Mouse (Mus musculus) erythroid progenitor cell, adult 5-6 weeks (primary cell): ENCODE measurements around the gene Cryaa. TPM values are rescaled to one million over a fixed set of nuclear protein-coding genes. Genes with fewer than 3 reads are reported as not detected.

ENCODE experiments used
- ATAC-seq: replicated peaks from 2 replicates; pipeline ENCODE4 v1.8.0; 2016; ENCODE audit warnings: moderate number of reproducible peaks, mild to moderate bottlenecking, moderate TSS enrichment, inconsistent platforms; ENCODE audit not compliant: poor library complexity, low FRiP score, severe bottlenecking
- total RNA-seq, 2 experiments: library from RNA; stranded (forward) in 1 of 2; stranded (reverse) in 1 of 2; fragments of 150-400 nt in 1 of 2; fragments of 186-747, 209-891 nt in 1 of 2; gene quantifications; 2 replicates each; pipeline versions ENCODE4 v1.2.3 to v1.2.4; 2015 to 2017; ENCODE audit warnings: low replicate concordance in 2 of 2

Gene Cryaa
- total RNA-seq (2015; ENCODE audit: low replicate concordance), result not detected in 2 replicates
- total RNA-seq (2017; ENCODE audit: low replicate concordance), result not detected in 2 replicates

DNA sequence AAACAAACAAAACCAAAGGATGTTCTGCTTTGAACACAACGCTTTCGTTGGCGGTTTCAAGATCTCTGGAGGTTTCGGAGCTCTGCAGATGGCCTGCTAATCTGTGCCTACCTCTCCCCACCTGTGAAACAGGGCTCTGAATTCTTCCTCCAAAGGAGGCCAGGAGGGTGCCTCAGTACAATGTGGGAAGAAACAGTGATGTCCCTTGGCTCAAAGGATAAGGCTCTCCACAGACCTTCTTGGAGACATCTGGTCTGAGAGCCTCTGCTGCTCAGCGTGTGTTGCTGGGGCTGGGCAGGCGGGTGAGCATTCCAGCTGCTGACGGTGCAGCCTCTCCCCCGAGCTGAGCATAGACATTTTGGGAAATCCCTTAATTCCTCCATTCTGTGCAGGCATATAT is at the start of gene Cryaa:
Gene Cryaa, plus strand, starts transcription at position 301 of the 400 bp plus-strand sequence.
- no peak for ATAC-seq

DNA sequence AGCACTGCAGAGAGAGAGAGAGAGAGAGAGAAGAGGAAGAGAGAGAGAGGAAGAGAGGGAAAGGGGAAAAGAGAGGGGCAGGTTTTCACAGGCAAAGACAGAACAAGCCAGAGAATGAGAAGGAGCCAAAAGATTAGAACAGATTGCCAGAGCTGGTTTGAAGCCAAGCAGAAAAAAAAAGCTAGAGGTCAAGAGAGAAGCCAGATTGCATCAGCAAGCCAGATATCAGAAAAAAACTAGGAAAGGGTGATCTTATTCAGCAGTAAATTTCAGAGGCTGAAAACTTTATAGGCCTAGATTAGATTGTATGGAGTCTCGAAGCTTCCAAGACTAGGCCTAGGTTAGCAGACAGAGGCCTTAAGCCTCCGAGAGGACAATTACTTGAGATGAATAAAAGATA is 49.6 kb upstream of the Cryaa start:
- no peak for ATAC-seq

DNA sequence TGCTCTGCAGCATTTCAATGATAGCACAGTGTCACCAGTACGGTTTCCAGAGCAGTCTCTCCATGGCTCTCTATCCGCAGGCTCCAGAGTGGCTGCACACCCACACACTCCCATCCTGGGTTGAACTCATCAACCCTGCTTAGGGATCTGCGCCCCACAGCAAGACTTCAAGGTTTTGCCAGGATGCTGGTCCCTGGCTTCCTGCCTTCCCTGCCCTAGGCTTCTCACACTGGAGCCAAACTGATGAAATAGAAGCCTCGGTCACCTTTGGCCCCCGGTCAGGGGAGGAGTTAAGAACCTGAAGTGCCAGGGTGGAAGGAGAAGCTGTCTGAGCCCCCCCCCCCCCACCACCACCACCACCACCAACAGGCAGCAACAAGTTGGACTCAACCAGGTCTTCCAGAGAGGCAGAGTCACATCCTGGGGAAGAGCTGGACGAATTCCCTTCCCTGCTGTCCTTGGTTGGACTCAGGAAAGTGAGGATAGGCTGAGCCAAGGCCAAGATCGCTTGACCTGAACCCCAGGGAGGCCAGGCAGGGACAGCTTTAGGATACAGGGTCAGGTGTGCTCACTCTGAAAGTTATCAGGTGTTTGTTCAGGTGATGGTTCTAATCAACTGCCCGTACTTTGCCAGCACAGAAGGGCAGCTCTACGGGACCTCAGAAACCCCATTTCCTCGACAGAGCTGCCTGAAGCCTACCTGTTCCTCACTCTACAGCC is 46.4 kb upstream of the Cryaa start:
- ATAC-seq, result no peak

DNA sequence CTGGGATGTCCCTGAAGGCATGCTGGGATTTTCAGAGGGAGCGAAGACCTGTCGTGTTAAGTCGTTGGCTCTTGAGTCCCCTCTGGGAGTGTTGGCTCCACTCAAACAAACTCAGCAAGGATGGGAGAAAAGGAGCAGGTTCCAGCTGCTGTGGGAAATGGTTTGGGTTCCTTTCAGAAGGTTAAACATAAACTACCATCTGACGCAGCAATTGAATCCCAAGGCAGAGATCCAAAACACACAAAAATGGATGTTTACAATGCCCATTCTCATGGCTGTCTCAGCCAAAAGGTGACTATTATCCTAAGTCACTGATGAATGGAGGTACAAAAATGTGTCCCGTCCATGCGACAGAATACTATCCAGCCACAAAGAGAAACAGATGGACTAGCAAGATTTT is 44.6 kb upstream of the Cryaa start:
- ATAC-seq, result no peak

DNA sequence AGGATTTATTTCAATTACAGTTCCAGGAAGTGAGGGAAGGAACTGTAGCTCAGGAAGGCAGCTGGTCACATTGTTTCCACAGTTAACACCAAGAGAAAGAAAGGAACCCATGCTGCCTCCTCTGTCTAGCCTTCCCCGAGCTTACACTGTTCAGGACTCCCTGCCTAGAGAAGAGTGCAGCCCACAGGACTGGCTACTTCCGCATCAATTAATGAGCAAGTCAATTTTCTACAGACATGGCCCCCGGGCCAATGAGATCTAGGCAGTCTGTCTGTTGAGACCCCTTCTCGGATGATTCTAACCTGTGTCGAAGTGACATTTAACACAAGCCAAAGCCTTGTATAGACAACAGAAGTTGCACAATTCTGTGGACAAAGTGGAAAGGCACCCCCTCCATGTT is 42.7 kb upstream of the Cryaa start:
- ATAC-seq, result no peak

DNA sequence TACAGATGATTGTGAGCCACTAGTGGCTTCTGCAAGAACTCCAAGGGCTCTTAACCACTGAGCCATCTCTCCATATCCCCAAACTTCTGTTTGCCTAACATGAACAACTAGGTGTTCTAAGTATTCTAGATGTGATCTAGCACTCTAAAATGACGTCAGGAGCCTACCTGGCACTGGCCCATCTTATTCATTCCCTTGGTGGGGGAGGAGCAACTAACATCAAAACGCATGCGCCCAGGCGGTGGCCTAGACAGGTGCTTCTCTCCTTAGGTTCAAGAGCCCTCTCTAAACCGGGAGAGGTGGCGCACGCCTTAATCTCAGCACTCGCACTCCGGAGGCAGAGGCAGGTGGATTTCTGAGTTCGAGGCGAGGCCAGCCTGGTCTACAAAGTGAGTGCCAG is 41.8 kb upstream of the Cryaa start:
- no peak for ATAC-seq

DNA sequence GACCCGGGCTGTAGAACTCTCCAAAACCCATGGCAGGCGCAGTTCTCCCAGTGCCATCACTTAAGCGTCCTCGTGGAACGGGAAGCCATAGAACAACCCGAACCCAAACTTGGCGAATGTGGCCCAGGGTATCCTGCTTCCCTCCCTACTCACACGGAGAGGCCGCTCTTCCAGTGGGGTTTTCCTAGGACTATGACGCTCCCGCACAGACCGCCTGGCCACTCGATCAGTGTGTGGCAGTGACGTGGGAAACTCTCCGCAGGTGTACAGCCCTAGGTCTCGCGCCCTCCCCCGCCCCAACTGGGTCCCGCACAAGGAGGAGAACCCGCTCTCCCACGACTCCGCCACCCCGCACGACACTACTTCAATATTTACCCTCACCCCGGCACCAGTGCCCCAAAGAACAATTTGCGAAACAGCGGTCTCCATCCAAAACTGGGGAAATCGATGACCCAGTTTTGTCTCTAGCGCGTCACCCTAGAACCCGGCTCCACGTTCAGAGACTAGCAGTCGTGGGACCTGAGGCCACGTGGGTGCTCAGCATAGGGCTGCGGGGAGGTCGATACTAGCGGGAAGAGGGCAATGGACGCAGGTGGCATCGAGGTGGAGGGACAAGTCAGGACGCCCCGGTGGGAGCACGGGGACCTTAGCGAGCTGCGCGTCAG is 41.2 kb upstream of the Cryaa start:
- ATAC-seq, result no peak

DNA sequence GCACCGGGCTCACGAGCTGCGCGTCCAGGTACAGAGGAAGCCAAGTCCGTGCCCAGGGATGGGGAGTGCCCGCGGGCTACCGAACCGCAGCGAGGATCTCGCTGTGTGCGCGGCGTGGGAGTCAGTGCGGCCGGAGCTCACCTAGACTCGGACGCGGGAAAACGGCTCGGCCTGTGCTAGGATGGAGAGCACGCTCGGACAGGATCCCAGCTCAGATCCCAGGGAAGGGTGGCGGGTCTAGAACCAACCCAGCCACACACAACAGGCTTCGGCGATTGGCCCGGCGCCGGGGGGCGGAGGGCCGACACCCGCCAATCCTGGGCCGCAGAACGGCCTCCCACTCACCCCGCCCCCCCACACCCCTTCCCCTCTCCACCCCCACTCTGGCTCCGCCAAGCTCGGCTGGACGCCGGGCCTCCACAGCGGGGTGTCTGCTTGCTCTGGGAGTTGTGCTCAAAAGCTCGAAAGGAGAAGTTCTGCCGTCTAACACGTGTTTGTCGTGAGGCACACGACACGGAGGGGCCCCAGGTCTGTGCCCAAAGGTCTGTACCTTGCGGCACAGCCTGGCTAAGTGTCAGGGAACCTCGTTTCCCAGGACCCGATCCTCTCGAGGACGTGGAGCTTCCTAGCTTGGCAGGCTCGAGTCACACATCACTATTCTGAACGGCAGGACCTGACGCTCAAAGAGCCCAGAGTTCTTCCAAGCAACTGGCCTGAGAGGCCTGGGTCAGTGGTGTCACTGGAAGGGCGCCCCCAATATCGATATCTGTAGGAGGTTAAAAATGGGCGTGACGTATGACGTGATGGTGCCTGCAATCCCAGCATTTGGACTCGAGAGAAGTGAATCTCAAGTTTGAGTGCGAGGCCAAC is 40.4 kb upstream of the Cryaa start, which contains the start of gene Cbs:
Gene Cbs, minus strand, starts transcription at position 297 of the 870 bp plus-strand sequence.
- ATAC-seq, result no peak

DNA sequence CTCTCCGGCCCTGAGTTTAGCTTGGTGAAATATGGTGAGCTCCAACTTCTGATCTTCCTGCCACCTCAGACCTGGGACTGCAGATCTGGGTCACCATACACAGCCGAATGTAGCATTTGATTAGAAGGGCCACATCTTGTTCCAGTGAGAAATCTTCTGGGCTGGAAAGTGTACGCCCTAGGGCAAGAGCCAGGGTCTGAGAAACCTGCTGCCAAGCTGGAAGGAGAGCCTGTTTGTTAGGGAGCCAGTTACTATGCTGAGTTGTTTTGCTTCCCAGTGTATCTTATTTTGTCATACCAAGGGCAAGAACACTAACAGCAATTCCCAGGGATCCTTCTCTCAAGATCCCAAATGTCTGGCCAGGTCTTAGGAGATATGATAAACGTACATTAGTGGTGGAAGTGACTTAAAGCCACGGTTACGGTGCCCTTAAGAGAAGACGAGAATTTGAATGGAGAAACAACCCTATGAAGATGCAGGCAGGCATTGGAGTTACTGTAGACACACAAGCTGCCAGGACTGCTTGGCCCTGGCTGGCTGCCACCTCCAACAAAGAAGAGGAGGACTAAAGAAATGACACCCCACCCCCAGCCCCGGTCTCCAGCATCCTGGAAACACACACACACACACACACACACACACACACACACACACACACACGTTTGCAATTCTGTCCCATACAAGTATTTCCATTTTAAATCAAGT is 39.6 kb upstream of the Cryaa start:
- no peak for ATAC-seq

DNA sequence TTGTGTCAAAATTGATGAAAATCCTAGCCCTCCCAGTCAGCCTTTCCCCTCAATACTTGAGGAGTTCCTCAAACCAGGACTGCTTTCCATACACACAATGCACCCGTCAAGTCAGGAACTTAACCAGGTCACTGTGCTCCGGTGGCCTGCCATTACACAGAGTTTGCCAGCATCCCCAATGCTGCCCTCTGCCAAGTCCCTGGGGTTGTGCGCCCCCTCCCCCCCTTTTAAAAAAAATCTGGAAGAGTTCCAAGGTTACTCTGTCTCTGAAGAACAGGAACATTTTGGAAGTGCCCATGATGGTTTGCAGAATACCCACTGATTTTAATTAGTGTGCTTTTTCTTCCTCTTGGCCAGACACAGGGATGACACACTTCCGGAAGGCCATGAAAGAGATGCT is 38.0 kb upstream of the Cryaa start:
- ATAC-seq, result no peak

DNA sequence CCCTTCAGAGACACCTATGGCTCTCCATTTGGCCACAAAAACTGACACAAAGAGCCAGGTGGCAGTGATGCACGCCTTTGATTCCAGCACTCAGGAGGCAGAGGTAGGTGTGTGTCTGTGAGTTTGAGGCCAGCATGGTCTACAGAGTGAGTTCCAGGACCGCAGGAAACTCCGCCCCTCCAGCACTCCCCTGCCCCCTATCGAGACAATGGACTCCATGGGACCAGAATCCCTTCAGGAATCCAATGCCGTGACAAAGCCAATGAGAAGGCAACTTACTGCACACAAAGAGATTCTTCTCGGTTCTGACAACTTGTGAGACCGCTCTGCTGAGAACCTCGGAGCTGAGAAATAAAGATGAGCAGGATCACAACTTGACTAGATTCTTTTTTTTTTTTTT is 35.3 kb upstream of the Cryaa start:
- ATAC-seq, result no peak

DNA sequence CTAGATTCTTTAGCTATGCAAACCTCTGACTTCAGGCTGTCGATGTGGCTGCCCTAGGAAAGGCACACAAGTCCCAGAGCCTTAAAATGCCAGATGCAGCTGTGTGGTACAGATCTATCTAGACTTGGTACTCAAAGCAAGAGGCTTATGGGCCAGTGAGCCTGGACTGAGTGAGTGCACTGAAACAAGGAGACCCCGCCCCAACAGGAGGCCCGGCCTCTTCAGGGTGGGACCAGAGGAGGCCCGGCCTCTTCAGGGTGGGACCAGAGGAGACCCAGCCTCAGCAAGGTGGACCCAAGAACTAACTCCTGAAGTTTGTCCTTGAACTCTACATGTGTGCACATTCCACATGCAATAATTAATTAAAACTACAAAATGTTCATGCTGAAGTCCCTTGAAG is 34.7 kb upstream of the Cryaa start:
- no peak for ATAC-seq

DNA sequence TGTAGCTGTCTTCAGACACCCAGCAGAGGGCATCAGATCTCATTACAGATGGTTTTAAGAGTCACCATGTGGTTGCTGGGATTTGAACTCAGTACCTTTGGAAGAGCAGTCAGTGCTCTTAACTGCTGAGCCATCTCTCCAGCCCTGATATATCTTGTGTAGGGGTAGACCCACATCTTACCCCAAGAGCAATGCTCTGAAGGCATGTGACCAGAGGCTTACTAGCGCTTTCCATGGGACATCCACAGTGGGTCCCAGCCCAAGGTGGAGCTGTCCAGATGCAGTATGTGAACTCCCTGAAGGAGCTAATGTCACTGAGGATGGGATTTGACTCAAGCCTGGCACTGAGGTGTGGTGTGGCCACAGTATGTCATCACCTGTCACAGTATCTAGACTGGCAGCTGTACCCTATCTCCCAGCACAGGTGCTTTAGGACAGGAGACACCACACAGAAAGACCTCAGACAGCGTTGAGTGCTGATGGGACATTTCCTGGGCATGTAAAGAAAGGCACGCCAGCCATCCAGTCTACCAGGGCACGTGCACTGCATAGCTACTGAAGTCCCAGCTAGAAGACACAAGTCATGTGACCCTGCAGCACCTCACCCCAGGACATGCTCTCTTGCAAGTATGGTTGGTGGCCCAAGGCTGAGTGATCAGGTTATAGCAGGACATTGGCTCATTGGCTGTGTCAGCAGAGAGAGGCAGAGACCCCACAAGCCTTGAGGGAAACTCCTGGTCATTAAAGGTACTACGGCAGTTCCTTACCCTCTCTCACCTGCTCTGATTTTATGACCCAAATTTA is 31.2 kb upstream of the Cryaa start:
- no peak for ATAC-seq

DNA sequence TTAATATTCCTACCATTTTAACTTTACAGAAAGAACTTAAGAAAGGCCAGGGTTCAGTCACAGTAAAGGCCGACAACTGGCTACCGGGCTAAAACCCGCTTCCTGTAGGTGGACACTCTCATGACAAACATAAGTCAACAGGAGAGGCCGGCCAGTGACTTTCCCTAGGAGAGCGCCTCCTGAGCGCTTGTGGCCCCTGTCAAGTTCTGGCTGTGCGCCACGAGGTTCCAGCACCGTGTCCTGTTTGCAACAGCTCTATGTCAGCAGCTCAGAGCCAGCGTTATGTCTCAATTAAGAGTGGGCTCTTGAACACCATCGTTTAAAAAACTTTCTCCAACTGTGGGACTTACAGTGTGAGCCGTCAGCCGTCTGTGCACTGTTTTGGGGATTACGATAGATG is 25.5 kb upstream of the Cryaa start:
- ATAC-seq, result no peak

DNA sequence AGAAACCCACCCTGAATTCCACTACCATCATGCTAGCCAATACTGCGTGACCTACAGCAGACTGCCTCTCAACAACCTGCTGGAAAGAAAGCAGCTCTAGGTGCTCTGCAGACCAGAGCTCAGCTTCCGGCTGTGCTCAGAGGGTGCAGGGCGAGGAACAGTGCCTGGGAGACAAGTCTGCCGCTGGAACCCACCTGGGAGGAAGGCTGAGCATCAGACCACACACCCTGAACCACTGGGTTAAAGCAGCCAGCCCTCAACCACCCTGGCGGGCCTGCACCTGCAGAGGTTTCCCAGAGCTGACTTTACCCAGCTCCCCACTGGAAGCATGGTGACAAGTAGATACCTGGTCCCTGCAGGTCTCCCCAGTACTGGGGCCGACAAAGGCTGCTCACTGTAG is 24.3 kb upstream of the Cryaa start:
- no peak for ATAC-seq

DNA sequence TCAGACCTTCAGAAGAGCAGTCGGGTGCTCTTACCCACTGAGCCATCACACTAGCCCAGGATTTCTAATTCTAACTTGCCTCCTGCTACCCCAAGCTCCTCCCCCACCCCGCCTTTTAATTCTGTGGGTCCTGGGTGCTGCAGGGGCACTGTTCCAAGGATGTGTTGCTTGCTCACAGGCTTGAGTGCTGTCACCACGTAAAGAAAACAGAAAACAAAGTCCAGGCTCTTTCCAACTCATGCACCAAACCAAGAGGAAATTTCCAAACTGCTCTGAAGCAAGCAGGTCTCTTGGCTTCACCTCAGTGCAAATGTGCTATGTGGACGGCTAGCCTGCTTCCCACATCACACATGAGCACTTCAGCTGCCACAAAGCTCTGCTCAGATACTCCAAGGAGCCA is 22.2 kb upstream of the Cryaa start:
- ATAC-seq, result no peak

DNA sequence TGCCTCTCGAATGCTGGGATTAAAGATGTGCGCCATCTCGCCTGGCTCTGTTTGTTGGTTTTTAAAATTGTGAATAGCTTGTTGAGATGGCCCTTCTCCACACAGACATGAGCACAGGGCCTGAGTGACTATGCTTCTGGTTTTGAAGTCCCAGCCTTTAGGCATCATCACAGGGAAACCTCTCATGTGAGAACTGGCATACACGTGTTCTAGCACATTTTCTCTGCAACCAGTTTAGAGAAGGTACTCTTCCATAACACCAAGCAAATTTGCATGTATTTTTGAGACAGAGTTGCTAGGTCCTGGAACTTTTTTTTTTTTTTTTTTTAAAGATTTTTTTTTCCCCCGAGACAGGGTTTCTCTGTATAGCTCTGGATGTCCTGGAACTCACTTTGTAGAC is 20.9 kb upstream of the Cryaa start:
- no peak for ATAC-seq

DNA sequence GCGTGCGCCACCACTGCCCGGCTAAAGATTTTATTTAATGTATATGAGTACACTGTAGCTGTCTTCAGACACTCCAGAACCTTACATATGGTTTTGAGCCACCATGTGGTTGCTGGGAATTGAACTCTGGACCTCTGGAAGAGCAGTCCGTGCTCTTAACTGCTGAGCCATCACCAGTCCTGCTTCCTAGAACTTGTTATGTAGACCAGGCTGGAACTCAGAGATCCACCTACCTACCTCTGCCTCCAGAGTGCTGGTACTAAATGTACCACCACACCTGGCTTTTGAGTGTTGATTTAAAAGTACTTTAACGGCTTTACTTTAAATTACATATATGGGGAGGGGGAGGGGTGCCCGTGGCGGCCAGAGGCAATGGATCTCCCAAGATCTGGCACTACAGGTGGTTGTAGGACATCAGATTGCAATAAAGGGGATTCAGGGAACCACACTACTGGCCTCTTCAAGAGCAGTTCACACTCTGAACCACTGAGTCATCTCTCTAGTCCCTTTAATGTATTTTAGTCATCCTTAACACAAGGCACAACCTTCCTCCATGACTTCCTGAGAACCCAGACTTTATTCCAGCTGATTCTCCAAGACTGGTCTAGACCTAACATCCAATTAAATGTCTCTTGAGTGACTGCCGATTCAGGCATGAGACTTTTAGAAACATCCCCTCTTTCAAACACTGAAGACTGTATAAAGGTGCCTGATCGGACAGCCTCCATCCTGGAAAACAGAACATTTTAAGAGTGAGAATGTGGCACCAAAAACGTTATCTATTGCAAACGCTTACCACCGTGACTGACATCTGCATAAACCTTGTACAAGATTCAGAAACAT is 20.2 kb upstream of the Cryaa start:
- no peak for ATAC-seq
